Mouse (Mus musculus): Measurements from ENCODE around the gene Olfr652. TPM values are rescaled to one million over a fixed set of nuclear protein-coding genes. Genes with fewer than 3 reads are reported as not detected.

Gene Olfr652
- polyA plus RNA-seq, 1 experiment = not detected

DNA sequence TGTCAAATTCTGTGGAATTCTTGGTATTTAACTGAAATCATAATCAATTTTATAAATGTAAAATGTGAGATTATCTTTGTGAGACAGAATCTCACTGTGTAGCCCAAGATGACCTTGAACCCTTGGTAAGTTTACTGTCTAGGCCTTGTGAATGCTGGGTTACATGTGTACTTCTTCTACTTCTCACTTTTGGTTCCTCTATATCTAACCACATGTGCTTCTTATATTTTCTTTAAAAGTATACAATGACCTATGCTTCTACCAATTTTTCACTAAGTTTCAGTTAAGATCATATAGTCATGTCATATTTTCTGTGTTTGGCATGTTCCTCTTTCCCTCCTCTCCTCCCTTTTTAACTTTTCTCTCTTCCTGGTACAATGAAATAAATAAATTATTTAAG is 44.0 kb downstream of the Olfr652 start:
- no peak overlapping the region for H3K4me3 ChIP-seq (ENCODE audit: insufficient read depth, low read length)
- no peaks in the 10 kb centered on the region for H3K4me1 ChIP-seq (ENCODE audit: control insufficient read depth, insufficient read depth, low read length)
- TF ChIP-seq POLR2A (IDR thresholded peaks at IDR 0.05; ENCODE audit: extremely low read depth, insufficient read depth, low read length) (no peak), CTCF (IDR thresholded peaks at IDR 0.05; ENCODE audit: extremely low read depth, insufficient read depth, low read length) (no peak)
- H3K27ac ChIP-seq (ENCODE audit: insufficient read depth, low read length) = no peak overlapping the region

DNA sequence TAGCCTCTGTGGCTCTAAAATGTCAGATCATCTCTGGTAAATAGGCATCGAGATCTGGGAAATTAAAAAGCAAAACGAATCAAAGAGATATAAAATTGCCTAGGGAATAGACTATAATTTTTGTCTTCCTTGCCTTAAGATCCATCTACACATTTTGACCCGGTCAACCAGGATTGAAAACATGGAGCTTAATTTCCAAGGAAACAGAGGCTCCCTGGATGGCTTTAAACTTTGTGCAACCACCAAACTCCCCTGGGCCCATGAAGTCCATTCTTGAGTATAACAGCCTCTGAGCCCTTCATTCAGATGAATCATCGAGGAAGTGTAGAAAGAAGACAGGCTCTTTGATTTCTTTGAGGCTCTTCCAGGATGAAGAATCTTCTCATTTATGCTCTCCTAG is 53.0 kb downstream of the Olfr652 start, which contains the start of gene Olfr656:
Gene Olfr656 (plus strand): TSS at position 301 of the 400 bp plus-strand sequence.
- no peak within 1 kb of the TSS for H3K27ac ChIP-seq (ENCODE audit: insufficient read depth, low read length)
- no peak within 1 kb of the TSS for H3K4me3 ChIP-seq (ENCODE audit: insufficient read depth, low read length)
- TF ChIP-seq POLR2A (IDR thresholded peaks at IDR 0.05; ENCODE audit: extremely low read depth, insufficient read depth, low read length) = no peak
- TF ChIP-seq CTCF (IDR thresholded peaks at IDR 0.05; ENCODE audit: extremely low read depth, insufficient read depth, low read length) = no peak
- no peaks in the 10 kb centered on the region for H3K4me1 ChIP-seq (ENCODE audit: control insufficient read depth, insufficient read depth, low read length)

Other genes starting within 250 kb of the Olfr652 start
- gene Trim12a, start 245.4 kb upstream of the Olfr652 start, polyA plus RNA-seq (2012; rRNA removed) = 4.7 and 4.9 TPM in 2 replicates
- 0.06 and 0.08 TPM in 2 replicates for gene Trim34b, start 231.4 kb upstream of the Olfr652 start, polyA plus RNA-seq (2012; rRNA removed)
- gene Trim12c, start 207.5 kb upstream of the Olfr652 start, polyA plus RNA-seq (2012; rRNA removed) = 1.5 and 1.6 TPM in 2 replicates
- gene Trim30b, start 191.0 kb upstream of the Olfr652 start, polyA plus RNA-seq (2012; rRNA removed) = 0.10 and 0.17 TPM in 2 replicates
- 0.11 and 0.17 TPM in 2 replicates for gene Trim30c, start 160.1 kb upstream of the Olfr652 start, polyA plus RNA-seq (2012; rRNA removed)
- gene Trim30a, start 95.7 kb upstream of the Olfr652 start, polyA plus RNA-seq (2012; rRNA removed) = 2.0 and 2.6 TPM in 2 replicates
- gene Trim30d, start 53.1 kb upstream of the Olfr652 start, polyA plus RNA-seq (2012; rRNA removed) = 1.3 and 1.5 TPM in 2 replicates
- not detected in 2 replicates for gene Olfr651, start 10.8 kb upstream of the Olfr652 start, polyA plus RNA-seq (2012; rRNA removed)
- not detected in 2 replicates for gene Olfr653, start 16.4 kb downstream of the Olfr652 start, polyA plus RNA-seq (2012; rRNA removed)
- gene Olfr654, start 26.1 kb downstream of the Olfr652 start, polyA plus RNA-seq (2012; rRNA removed) = not detected in 2 replicates
- not detected in 2 replicates for gene Olfr655, start 40.9 kb downstream of the Olfr652 start, polyA plus RNA-seq (2012; rRNA removed)
- gene Olfr656, start 53.1 kb downstream of the Olfr652 start, polyA plus RNA-seq (2012; rRNA removed) = not detected in 2 replicates
- not detected in 2 replicates for gene Olfr657, start 63.9 kb downstream of the Olfr652 start, polyA plus RNA-seq (2012; rRNA removed)
- 0.04 TPM in 2 replicates for gene Olfr658, start 86.4 kb downstream of the Olfr652 start, polyA plus RNA-seq (2012; rRNA removed)
- not detected in 2 replicates for gene Olfr659, start 105.9 kb downstream of the Olfr652 start, polyA plus RNA-seq (2012; rRNA removed)
- gene Olfr661, start 125.6 kb downstream of the Olfr652 start, polyA plus RNA-seq (2012; rRNA removed) = not detected in 2 replicates
- gene Usp17le, start 216.6 kb downstream of the Olfr652 start, polyA plus RNA-seq (2012; rRNA removed) = not detected in 2 replicates